In the genomic region with DNA sequence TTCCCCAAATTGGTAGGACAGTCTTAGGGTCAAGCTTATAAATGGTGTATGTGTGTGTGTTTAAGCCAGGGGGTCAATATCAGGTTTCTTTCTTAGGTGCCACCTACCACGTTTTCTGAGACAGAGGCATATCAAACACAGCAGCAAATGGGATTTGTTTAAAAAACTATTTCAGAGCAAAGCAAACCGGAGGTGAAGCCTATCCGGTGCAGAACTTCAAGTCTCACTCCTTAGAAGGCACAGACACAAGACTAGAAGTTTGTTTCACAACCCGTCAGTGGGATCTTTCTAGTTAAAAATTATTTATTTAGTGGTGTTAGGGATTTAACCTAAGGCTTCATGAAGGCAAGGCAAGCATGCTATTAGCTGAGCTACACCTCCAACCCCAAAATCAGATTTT, we compare ENCODE assay signal across 7 mouse cellular contexts. TPM values are rescaled to one million over a fixed set of nuclear protein-coding genes. Genes with fewer than 3 reads are reported as not detected.
A peak's percentile ranks its signal among the peaks of the same experiment; 100 is the strongest.
DNase-seq lines count a peak whose midpoint lies in the region; ATAC-seq lines count a peak whose summit lies in the region.

No protein-coding gene starts in this region.

- peaks cover 22% of the 10 kb centered on the region for H3K4me1 ChIP-seq in megakaryocyte, embryonic 14.5 days
- peaks cover 6% of the 10 kb centered on the region; the same call in 1 of the 2 replicates for H3K4me1 ChIP-seq in forebrain, embryonic 11.5 days (replicated peaks; ENCODE audit: control insufficient read depth, insufficient read depth, low read length)
- H3K4me1 ChIP-seq in limb, embryonic 13.5 days = peaks cover 17% of the 10 kb centered on the region; the same call in 1 of the 2 replicates
- H3K4me1 ChIP-seq in stomach, embryonic 15.5 days = no peaks in the 10 kb centered on the region

- no peaks in the 10 kb centered on the region for H3K9me3 ChIP-seq in megakaryocyte, embryonic 14.5 days
- H3K9me3 ChIP-seq in forebrain, embryonic 11.5 days (ENCODE audit: control insufficient read depth, low read length) = no peaks in the 10 kb centered on the region
- H3K9me3 ChIP-seq in limb, embryonic 13.5 days = no peaks in the 10 kb centered on the region
- H3K9me3 ChIP-seq in stomach, embryonic 15.5 days = no peaks in the 10 kb centered on the region

- no peak for DNase-seq in forebrain, embryonic 11.5 days (ENCODE audit: low spot score)
- no peak for DNase-seq in MN1 (ENCODE audit: low spot score)
- no peak for DNase-seq in adrenal gland, postnatal 36 days

- no peaks in the 10 kb centered on the region for H3K27me3 ChIP-seq in megakaryocyte, embryonic 14.5 days (replicated peaks)
- no peaks in the 10 kb centered on the region for H3K27me3 ChIP-seq in forebrain, embryonic 11.5 days (ENCODE audit: control insufficient read depth, insufficient read depth, low read length)
- no peaks in the 10 kb centered on the region for H3K27me3 ChIP-seq in limb, embryonic 13.5 days
- no peaks in the 10 kb centered on the region for H3K27me3 ChIP-seq in stomach, embryonic 15.5 days (replicated peaks)

- H3K4me3 ChIP-seq in megakaryocyte, embryonic 14.5 days (replicated peaks) = peak overlapping the region; percentile 96
- peak overlapping the region; percentile 93 for H3K4me3 ChIP-seq in forebrain, embryonic 11.5 days (ENCODE audit: low read depth, low read length)
- H3K4me3 ChIP-seq in limb, embryonic 13.5 days = peak overlapping the region; percentile 91
- peak overlapping the region; percentile 95 for H3K4me3 ChIP-seq in stomach, embryonic 15.5 days (replicated peaks)

- no peak for ATAC-seq in megakaryocyte, adult 5-6 weeks (ENCODE audit: poor library complexity, severe bottlenecking)
- ATAC-seq in forebrain, embryonic 11.5 days (replicated peaks; ENCODE audit: low FRiP score) = no peak
- ATAC-seq in limb, embryonic 13.5 days (ENCODE audit: low FRiP score, low read depth) = no peak
- no peak for ATAC-seq in stomach, embryonic 15.5 days (ENCODE audit: insufficient read depth, low FRiP score, low read depth)

- peak overlapping the region; percentile 94 for H3K9ac ChIP-seq in forebrain, embryonic 11.5 days (ENCODE audit: low read length)
- peak overlapping the region; percentile 95 for H3K9ac ChIP-seq in limb, embryonic 13.5 days
- peak overlapping the region; percentile 91; the same call in 1 of the 2 replicates for H3K9ac ChIP-seq in stomach, embryonic 15.5 days

- H3K27ac ChIP-seq in forebrain, embryonic 11.5 days (ENCODE audit: low read depth, low read length) = peak overlapping the region; percentile 94
- H3K27ac ChIP-seq in limb, embryonic 13.5 days = peak overlapping the region; percentile 96
- peak overlapping the region; percentile 96 for H3K27ac ChIP-seq in stomach, embryonic 15.5 days

- H3K4me2 ChIP-seq in forebrain, embryonic 11.5 days (ENCODE audit: low read depth, low read length, severe bottlenecking) = peak overlapping the region; percentile 90
- H3K4me2 ChIP-seq in limb, embryonic 13.5 days (replicated peaks) = peak overlapping the region; percentile 89
- H3K4me2 ChIP-seq in stomach, embryonic 15.5 days = peak overlapping the region; percentile 55

- H3K36me3 ChIP-seq in megakaryocyte, embryonic 14.5 days (replicated peaks; ENCODE audit: low read length) = peaks cover 18% of the 10 kb centered on the region
- no peaks in the 10 kb centered on the region; the same call in 1 of the 2 replicates for H3K36me3 ChIP-seq in forebrain, embryonic 11.5 days (ENCODE audit: control insufficient read depth, insufficient read depth, low read length)
- H3K36me3 ChIP-seq in limb, embryonic 13.5 days = peaks cover 11% of the 10 kb centered on the region
- H3K36me3 ChIP-seq in stomach, embryonic 15.5 days = no peaks in the 10 kb centered on the region

- 33% methylated on average over 4 of the region's 4 CpGs for WGBS in forebrain, embryonic 11.5 days
- 14% methylated on average over 4 of the region's 4 CpGs for WGBS in limb, embryonic 13.5 days
- 10% methylated on average over 4 of the region's 4 CpGs for WGBS in stomach, embryonic 15.5 days

RNA-seq across cellular contexts. Expression of a gene that starts 0.7 kb away (rescaled TPM):
- polyA plus RNA-seq in megakaryocyte, embryonic 14.5 days (2012; ENCODE audit: insufficient read depth, low replicate concordance) = 23.8 and 219 TPM in 2 replicates
- 368 and 391 TPM in 2 replicates for total RNA-seq in megakaryocyte, adult 5-6 weeks (2015)
- 149 and 154 TPM in 2 replicates for total RNA-seq in megakaryocyte, adult 5-6 weeks (2017)
- polyA plus RNA-seq in forebrain, embryonic 11.5 days (2014; fragmentation: Nextera tagmentation; extraction: Ambion mirVana) = 624 and 676 TPM in 2 replicates
- polyA plus RNA-seq in limb, embryonic 13.5 days (2015; fragmentation: Nextera tagmentation; extraction: Ambion mirVana) = 626 and 654 TPM in 2 replicates
- 840 and 853 TPM in 2 replicates for polyA plus RNA-seq in stomach, embryonic 15.5 days (2015; fragmentation: Nextera tagmentation; extraction: Ambion mirVana)
- total RNA-seq in adrenal gland, postnatal 36 days (2021) = 100 to 1,000 TPM; 270 to 313 TPM

RNA-seq across cellular contexts. Expression of a gene that starts 25.7 kb away (rescaled TPM):
- 3.2 TPM in 1 of 2 replicates, not detected in the other for polyA plus RNA-seq in megakaryocyte, embryonic 14.5 days (2012; ENCODE audit: insufficient read depth, low replicate concordance)
- total RNA-seq in megakaryocyte, adult 5-6 weeks (2015) = 78.2 and 82.1 TPM in 2 replicates
- total RNA-seq in megakaryocyte, adult 5-6 weeks (2017) = 141 and 154 TPM in 2 replicates
- polyA plus RNA-seq in forebrain, embryonic 11.5 days (2014; fragmentation: Nextera tagmentation; extraction: Ambion mirVana) = 44.1 and 51.7 TPM in 2 replicates
- 17.7 and 18.4 TPM in 2 replicates for polyA plus RNA-seq in limb, embryonic 13.5 days (2015; fragmentation: Nextera tagmentation; extraction: Ambion mirVana)
- polyA plus RNA-seq in stomach, embryonic 15.5 days (2015; fragmentation: Nextera tagmentation; extraction: Ambion mirVana) = 24.8 and 25.0 TPM in 2 replicates
- 10 to 100 TPM; 18.9 to 21.9 TPM for total RNA-seq in adrenal gland, postnatal 36 days (2021)

RNA-seq across cellular contexts. Expression of a gene that starts 30.1 kb away (rescaled TPM):
- 8.5 TPM in 2 replicates for polyA plus RNA-seq in megakaryocyte, embryonic 14.5 days (2012; ENCODE audit: insufficient read depth, low replicate concordance)
- total RNA-seq in megakaryocyte, adult 5-6 weeks (2015) = 52.5 and 58.1 TPM in 2 replicates
- 40.7 and 44.6 TPM in 2 replicates for total RNA-seq in megakaryocyte, adult 5-6 weeks (2017)
- polyA plus RNA-seq in forebrain, embryonic 11.5 days (2014; fragmentation: Nextera tagmentation; extraction: Ambion mirVana) = 9.1 and 11.1 TPM in 2 replicates
- polyA plus RNA-seq in limb, embryonic 13.5 days (2015; fragmentation: Nextera tagmentation; extraction: Ambion mirVana) = 7.5 and 7.8 TPM in 2 replicates
- polyA plus RNA-seq in stomach, embryonic 15.5 days (2015; fragmentation: Nextera tagmentation; extraction: Ambion mirVana) = 9.5 and 10.5 TPM in 2 replicates
- total RNA-seq in adrenal gland, postnatal 36 days (2021) = 10 to 100 TPM; 16.9 to 20.5 TPM
